Mouse (Mus musculus): ENCODE data around the gene Ythdf2.

Gene Ythdf2

GRCm38 (mm10) chr4:132154877-132155670 lies 57.0 kb downstream of the Ythdf2 start:
- peak in 1 of 2 experiments; percentile 29 for DNase-seq (ENCODE audit: low spot score in 2 of 2)

- DNase-seq (ENCODE audit: low spot score in 2 of 2), result no peak
These were observed 60.4 kb downstream of the Ythdf2 start for GRCm38 (mm10) chr4:132151673-132152072.

GRCm38 (mm10) chr4:132146201-132146600 lies 65.9 kb downstream of the Ythdf2 start:
- no peak for DNase-seq (ENCODE audit: low spot score in 2 of 2)

- DNase-seq (ENCODE audit: low spot score in 2 of 2), result no peak
These were observed 67.0 kb downstream of the Ythdf2 start for GRCm38 (mm10) chr4:132145092-132145491.

GRCm38 (mm10) chr4:132144080-132144841 lies 67.8 kb downstream of the Ythdf2 start, which contains the start of gene Oprd1:
Gene Oprd1, minus strand, starts transcription at chr4:132144486.
- no peak for DNase-seq (ENCODE audit: low spot score in 2 of 2)

- no peak for DNase-seq (ENCODE audit: low spot score in 2 of 2)
These were observed 73.5 kb downstream of the Ythdf2 start for GRCm38 (mm10) chr4:132138640-132139039.

GRCm38 (mm10) chr4:132137013-132137412 lies 75.1 kb downstream of the Ythdf2 start:
- no peak for DNase-seq (ENCODE audit: low spot score in 2 of 2)
